Mouse (Mus musculus): ENCODE data around the gene BC030500.
A peak's percentile ranks its signal among the peaks of the same experiment; 100 is the strongest.

DNA sequence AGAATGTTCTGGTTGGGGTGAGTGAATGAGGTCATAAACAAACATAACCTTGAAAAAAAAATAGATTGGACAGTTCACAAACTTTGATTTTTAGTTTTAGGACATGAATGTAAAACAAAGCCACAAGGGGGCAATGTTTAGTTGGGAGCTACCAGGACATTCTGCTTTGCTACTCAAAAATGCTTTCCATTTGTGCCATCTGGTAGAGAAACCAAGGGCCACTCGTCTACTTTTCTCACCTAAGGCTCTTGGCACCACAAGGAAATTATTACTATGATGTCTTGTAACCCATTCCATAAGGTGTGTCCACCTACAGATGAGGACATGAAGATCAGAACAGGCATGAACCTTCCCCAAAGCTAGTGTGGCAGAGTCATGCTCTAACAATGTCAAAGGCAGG, 25.1 kb upstream of the BC030500 start:
- TF ChIP-seq CTCF (IDR thresholded peaks at IDR 0.05; ENCODE audit: low read depth) (peak; percentile 36), EP300 (IDR thresholded peaks at IDR 0.05; ENCODE audit: low read depth) (no peak)

All from heart, postnatal 0 days (tissue).